Mouse (Mus musculus) inflammation-experienced regulatory T-cells, adult 6 months (primary cell): ENCODE results near the gene Pls3. TPM values are rescaled to one million over a fixed set of nuclear protein-coding genes. Genes with fewer than 3 reads are reported as not detected.

Source experiments
- ATAC-seq: one replicate; pipeline ENCODE4 v1.8.0; 2017
- polyA plus RNA-seq, 3 experiments: library from polyadenylated mRNA; unstranded; fragments of 100-300 nt; shearing (Covaris generic); gene quantifications; one replicate each; pipeline ENCODE4 v1.2.1; 2017

Pls3 gene
- polyA plus RNA-seq: 1 to 10 TPM in 2 of 3 experiments, under 1 TPM in 1; 0.72 to 7.2 (median 2.2) TPM

DNA sequence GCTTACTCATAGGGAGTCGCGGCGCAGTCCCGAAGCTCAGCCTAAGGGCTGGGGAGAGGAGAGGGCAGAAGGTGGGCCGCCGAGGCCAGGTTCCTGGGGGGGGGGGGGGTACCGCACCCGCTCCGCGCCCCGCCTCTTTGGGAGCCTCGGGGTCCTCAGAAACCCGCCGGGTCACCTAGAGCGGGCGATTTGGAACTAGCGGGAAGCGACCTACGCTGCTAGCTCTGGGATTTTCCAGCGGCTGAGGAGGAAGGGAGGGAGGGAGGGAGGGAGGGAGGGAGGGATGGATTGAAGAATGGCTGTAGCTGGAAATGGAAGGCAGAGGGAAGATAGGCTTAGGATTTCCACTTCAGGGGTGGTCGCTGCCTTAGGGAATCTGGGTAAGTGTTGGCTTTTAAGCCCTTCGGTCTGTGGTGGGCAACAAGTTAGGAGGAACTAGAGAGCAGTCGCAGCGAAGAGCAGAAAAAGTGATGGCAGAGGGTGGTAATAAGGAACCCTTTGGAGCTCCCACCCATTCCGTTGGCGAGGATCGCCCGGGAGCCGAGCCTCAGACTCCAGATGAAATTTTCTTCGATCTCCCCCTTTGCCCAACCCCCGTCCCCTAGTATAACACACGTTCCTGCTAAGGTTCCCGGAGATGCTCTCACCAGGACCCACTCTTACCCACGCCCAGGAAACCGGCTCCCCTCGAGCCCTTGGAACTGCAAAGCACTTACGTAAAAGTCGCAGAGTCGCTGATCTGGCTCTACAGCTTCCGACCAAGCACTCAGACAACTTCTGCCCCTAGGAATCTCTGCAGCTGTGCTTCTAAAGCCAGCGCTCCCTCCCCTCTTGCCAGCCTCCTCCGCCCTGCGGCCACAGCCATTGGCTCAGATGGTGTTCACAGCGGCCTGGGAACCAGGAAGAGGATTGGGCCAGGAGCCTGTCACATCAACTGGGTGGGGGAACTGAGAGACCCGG lies at the start of gene Pls3:
Pls3 (minus strand) TSS at position 851 of the 960 bp plus-strand sequence.
- peak; percentile 48 for ATAC-seq

DNA sequence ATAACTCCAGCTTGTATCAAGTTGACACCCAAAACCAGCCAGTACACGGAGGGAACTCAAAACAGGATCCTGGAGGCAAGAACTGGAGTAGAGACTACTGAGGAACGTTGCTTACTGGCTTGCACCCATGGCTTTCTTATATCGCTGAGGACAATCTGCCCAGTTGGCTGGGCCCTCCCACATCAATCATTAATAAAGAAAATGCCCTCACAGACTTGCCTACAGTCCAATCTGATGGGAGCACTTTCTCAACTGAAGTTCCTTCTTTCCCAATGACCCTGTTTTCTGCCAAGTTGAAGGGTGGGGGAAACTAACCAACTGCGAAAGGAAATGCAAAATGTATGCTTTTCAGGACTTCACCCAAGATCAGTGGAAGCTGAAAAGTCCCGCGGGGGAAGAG lies 20.7 kb upstream of the Pls3 start:
- no peak for ATAC-seq

DNA sequence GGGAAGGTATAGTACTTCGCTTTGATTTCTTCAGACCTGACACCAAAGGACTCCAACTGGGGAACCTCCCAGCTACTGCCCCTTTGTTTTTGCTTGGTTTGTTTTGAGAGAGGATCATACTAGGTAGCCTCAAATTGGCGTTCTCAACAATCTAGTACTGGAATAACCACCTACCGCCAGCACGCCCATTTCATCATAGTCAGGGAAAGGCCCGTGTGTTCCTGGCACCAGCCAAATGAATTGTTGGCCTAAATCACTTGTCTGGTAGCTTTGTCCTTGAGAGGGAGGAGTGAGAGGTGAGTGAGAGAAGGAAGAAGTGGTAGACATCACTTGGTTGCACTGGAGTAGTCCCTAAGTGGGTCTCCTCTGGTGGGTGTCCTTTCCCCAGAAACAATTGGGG lies 584 bp upstream of the Pls3 start:
- no peak for ATAC-seq

DNA sequence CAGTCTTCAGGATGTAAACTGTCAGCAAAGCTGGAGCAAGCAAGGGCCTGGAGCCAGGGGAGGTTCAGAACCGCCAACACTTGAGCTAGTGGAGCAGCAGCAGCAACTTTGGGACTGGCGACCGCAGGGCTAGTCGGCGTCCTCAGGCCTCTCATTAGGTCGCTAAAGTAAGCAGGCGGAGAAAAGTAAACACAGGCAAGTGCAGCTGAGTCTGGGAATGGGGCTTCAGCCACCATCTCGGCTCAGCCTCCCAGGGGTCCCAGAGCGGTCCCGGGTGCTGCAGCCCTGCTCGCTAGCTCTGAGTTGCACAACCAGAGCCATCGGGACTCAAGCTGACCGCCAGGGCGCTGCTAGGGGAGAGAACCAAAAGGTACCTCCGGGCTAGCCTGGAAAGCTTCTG lies 1.2 kb downstream of the Pls3 start:
- ATAC-seq: no peak

DNA sequence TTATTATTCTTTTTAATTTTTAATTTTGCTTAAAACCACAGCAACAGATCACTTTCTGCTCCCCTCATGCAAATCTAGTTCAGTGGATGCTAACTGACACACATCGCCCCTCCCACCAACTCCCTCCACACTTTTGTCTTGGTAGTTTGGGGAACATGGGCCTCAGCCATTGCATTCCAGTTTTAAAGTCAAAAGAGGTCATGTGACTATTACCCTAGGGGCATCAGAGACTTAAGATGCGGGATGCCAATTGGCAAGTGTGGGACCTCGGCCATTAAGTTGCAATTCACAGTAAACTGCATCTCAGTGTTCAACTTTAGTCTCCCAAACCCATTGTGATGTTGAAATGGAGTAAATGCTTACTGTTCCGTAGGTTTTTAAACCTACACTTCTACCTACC lies 1.7 kb downstream of the Pls3 start:
- no peak for ATAC-seq

DNA sequence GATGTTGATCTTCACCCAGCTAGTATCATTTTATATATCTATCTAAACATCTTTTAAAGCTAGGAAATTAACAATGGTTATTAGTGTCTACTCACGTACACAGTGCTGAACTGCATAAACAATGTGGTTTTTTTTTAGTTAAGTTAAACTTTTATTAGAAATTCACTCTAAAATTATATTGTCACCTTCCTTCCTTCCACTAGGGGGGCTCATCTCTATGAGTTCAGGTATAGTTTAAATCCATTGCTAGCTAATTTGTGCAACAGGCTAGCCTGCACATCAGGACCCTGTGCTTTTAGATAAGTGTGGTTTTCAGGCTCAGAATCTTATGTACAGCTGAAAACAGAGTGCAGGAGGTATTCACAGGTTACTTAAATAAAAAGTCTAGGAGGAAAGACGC lies 3.1 kb downstream of the Pls3 start:
- no peak for ATAC-seq

DNA sequence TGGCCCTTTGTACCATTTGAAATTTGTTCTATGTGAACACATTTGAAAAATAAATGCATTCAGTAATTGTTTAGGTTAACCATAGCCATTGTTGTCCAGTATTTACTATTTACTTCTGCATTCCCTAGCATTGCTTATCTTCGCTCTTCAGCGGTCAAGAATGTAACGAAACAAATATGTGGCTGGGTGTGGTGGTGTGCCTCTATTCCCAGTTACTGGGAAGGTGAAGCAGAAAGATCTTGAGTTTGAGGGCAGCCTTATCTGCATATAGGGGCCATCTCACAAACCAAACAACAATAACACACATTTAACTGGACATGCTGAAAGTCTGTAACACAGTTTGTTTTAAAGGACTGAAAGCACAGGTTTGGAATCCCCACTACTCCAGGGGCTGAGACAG lies 13.3 kb downstream of the Pls3 start:
- ATAC-seq: no peak

DNA sequence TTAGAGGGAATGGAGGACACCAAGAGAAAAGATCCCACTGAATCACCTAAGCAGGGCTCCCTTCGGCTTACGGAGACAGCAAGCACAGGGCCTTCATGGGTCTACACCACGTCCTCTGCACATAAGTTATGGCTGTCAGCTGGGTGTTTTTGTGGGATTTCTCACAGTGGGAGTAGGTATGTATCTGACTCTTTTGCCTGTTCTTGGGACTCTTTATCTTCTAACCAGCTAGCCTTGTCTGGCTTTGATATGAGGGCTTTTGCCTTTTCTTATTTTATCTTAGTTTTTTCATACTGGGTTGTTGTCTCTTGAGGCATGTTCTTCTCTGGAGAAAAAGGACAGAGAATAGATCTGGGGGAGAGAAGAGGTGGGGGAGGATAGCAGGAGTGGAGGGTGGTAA lies 20.7 kb downstream of the Pls3 start:
- no peak for ATAC-seq

DNA sequence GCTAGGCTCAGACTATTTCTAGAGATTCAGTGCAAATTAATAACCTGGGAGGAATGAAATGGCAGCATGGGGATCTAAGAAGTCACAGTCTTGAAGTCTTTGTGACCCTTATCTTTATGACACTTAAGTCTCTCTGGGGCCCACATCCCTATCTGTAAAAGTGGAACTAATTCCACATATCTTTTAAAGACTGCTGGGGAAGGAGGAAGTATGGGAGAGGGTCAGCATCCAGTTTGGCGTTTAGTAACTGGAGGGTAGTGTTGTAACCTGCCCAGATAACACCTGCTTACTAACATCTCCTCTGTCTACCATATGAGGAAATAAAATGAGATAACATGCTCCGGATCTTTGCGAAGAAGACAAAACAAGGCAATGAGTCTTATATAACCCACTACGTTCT lies 30.7 kb downstream of the Pls3 start:
- ATAC-seq: no peak

DNA sequence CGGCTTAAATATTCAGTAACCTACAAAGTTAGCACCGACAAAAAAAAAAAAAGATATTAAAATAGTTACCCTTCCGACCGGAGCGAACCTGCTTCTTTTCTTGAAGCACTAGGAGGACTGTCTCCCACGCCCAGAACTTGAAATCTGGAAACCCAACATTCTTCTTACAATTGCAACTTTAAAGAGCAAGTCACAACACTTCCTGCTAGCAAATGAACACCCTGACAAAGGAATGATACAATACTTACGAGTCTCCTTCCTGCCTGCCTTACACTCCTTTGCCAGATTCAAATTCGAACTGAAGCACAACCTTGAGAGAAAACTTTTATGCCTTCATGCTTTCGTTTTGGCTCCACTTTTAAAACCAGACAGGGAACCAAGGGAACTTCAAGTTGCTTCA lies 32.1 kb downstream of the Pls3 start:
- ATAC-seq: no peak

DNA sequence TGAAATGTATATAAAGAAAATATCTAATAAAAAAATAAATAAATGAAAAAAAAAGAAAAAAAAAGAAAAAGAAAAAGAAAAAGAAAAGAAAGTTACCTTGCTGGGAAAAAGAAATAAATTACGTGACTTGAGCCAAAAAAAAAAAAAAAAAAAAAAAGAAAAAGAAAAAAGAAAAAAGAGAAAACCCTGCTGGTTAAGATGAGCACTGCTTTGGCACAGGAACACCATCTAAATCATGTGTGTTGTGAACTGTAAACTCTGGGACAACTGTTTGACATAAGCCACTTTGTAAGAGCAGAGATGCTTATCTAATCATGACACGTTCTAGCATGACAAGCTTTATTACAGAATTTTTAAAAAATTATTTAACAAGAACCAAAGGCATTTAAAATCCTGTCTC lies 32.9 kb downstream of the Pls3 start:
- ATAC-seq: no peak

DNA sequence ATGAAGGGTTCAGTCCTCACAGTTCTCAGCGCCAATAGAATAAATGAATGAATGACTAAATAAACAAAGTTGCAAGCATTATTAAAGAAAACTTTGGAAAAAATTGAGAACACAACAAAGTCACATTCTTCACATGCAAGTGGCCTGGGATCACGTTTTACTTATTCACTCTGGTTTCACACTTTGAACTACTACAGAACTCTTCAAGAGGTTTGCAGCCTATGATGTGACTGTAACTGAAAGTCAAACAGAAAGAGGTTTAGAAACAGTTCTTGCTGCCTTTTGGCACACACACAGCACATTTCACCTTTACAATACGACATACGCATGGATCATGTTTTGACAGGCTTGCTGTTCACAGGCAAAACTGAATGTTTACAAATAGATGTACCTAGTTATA lies 34.7 kb downstream of the Pls3 start:
- ATAC-seq: no peak

DNA sequence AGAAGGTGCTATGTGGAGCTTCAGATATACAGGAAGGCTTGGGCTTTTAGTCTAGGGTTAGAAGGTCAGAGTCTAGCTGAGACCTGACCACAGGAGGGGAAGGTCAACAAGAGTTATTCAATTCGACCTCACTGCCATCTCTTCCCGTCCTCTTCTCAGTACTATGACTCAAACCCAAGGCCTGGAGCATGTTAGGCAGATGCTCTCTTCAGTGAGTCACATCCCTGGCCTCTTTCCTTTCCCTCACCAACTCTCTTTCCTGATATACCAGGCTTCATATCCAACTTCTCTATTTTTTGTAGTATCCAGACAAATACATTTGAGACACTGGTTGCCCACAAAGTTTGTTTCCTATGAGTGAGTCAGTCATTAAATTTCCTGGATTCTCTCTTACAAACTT lies 40.1 kb downstream of the Pls3 start:
- ATAC-seq: no peak

DNA sequence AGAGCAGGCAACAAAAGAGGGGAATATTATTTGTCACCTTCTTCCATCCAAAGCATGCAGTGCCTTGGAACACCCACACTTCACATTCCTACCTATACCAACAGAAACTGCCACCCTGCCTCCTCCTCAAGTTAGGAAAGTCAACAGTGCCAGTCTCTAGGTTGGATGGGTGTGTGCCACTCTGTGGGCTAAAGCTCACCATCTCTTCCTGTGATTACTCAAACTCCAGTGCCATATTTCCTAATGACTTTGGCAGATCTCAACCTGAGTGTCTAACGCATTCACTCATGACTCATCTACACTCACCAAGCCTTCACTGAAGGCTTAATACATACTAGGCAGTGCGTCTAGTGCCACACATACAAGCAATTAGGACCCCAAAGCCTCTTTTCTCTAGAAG lies 40.7 kb downstream of the Pls3 start:
- no peak for ATAC-seq

DNA sequence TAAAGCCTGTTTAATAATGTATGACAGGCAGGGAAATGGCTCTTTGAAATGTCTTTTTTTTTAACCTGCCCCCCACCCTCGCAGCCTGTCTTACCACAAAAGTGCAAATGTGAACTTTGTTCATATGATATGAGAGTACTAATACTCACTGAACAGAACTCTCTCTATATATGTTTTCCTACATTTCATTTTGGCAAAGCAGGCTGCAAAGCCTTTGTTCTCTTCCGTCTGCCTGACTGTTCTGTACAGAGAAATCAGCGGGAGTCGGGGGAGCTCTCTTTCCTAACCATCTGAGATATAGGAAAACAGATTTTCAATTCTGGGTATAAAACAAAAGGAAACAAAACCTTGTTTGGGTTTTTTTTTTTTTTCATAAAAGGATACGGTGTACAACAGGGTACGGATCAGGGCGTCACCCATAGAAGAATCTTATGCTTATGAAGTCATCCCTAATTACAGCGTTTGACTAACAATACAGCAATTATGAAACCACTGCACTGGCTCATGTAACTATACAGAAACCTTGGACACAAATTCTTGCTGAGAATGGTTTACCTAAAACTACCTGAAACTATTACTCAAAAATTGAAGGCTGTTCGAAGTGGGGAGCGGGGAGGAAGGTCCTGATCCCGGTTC lies 41.9 kb downstream of the Pls3 start:
- ATAC-seq: no peak

DNA sequence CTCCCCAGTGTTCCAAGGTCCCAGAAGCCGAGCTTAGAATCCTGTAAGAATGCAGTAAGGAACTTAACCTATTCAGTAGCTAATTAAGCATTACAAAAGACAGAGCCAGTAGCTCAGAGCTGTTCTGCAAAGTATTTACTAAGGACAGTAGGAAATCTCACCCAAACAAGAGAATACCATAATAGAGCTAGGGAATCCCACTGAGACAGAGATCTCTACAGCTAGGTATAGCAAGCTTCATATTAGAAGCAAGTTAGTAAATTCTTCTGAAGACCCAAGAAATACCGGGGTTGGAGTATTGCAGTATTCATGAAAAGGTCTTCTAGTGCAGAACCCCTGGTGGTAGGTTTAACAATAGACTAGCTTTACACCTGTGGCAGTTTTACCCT lies 45.1 kb downstream of the Pls3 start:
- no peak for ATAC-seq

DNA sequence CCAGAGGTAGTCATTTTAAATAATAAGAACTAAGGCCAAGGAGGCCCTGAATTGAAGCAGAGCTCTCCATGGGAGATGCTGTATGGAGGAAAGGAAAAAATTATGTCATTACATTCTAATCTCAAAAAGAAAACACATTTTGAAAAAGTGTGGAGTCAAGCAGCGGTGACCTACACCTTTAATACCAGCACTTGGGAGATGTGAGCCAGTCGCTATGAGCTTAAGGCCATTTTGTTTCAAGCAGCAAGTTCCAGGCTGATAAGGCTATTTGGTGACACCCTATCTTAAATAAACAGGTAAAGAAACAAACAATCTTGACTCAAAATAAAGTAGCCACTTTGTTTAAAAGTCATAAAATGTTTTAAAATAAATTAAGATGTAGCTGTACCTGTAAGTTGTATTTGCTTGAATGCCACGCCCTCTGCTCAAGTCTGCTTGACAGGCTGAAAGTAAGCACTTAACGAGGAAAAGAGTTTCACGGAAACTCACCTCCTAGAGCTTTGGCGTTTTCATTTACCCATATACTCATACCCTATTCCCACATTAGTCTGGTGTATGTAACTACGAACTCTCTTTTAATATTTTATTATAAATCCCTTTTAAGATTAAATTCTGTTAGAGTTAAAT lies 45.6 kb downstream of the Pls3 start:
- no peak for ATAC-seq

DNA sequence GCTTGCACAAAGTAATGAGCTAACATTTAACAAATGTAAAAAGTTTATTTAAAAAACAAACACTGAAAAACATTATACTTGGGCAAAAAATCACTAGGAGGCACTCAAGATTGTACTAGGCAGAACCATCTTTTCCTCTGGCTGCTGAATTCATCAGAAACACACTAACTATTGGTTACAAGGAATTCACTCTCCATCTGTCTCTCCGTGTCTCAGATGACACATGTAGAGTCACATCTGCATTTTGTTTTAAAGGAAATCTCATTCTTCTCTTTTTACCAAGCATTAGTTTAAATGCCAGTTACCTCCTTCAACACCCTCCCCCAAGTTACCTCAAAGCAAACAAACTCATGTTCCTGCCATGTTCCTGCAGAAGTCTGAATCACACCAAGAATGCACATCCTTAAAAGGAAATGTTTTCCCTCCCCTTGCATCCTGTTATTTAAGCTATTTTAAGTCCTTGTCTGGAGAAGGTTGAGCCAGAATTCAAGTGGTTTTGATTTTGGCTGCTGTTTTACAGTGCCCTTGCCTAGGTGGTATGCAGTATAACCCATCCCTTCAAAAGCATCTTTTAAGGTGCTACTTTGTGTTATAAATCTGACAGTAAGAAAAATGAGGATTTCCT lies 56.2 kb downstream of the Pls3 start:
- no peak for ATAC-seq

DNA sequence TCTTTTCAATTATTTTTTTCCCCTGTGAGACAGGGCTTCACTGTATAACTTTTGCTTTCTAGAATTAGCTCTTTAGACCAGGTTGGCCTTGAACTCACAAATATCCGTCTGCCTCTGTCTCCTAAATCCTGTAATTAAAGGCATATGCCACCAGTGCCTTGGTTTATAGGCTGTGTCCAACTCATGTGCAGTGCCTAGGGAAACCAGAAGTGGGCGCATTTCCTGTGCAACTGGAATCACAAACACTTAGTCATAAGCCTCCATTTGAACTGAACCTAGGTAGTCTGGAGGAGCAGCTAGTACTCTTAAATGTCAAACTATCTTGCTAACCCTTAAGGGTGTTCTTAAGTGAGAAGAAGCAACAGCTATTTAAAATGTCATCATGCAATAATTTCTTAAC lies 60.0 kb downstream of the Pls3 start:
- no peak for ATAC-seq

DNA sequence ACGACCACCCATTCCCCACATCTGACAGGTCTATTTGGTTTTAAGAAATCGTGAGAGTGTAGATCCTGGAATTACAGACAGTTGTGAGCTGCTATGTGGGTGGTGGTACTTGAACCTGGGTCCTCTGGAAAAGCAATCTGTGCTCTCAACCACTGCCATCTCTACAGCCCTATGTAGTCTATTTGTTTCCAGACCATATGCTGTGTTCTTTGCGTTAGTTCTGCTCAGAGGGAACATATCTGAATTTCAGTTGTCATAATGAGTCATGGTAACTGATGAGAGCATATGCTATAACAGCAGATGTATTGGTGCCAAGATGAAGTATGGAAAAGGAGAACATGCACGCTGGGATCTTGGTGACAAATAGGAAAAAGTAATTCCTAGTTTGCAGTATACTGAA lies 60.9 kb downstream of the Pls3 start:
- no peak for ATAC-seq

DNA sequence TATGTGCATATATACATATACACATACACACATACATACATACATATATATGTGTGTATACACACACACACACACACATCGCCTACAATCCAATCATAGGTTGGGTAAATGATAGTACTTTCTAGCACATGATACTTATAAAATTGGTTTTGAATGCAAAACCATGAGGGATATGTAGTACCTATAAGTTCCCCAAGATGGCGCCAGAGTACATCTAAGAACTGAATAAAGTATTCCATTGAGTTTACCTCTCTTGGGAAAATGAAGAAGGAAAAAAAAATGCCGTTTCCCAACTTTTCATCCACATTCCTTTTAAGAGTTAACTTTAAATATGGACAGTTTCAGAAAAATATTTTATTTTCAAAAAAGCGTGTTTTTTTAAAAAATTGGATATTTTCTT lies 78.4 kb downstream of the Pls3 start:
- ATAC-seq: no peak

DNA sequence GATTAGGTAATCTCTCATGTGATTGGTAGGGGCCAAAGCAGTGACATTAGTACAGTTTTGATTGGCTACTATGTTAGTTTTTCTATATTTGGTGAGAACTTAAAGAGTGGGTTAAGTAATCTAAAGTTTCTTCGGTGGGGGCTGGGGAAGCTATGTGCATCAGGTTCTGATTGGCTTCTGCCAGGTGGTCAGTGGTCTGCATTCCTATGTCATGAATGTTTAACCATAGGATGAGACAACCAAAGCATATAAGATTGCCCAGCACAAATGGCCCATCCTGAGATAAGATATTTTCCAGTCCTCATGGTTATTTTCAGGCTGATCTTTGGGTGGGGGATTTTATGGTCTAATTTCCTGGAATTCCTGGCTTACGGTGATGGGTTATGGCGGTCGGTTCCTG lies 95.2 kb downstream of the Pls3 start:
- ATAC-seq: no peak

DNA sequence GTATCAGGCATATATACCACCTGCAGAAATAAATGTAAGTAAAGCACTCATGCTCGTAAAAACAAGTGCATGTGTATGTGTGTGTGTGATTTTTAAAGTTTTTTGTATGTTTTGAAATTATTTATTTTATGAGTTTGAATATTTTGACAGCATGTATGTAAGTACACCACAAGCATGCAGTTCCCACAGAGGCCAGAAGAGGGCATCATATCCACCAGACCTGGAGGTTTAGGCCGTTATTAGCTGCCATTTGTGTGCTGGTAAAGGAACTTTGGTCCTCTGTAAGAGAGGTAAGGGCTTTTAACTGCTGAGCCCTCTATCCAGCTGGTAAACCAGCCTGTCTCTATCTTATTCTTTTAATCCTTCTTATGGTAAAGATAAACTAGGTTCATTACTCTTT lies 97.5 kb downstream of the Pls3 start:
- ATAC-seq: no peak
